Mouse (Mus musculus): ENCODE measurements around the gene Celf2. TPM values are rescaled to one million over a fixed set of nuclear protein-coding genes. Genes with fewer than 3 reads are reported as not detected.

The Celf2 gene
- polyA plus RNA-seq, 1 experiment from 2014 or later = 59.8 TPM

GRCm38 (mm10) chr2:7438721-7439282 is 70.6 kb downstream of the Celf2 start:
- H3K27me3 ChIP-seq (ENCODE audit: control insufficient read depth, insufficient read depth, low read length) = no peaks in the 10 kb centered on the region
- H3K4me2 ChIP-seq (replicated peaks; ENCODE audit: low read depth, low read length) = no peak overlapping the region
- no peak overlapping the region for H3K4me3 ChIP-seq (ENCODE audit: low read depth, low read length)
- no peak for ATAC-seq (ENCODE audit: insufficient number of reproducible peaks, insufficient read depth, low FRiP score, low read depth)
- no peak overlapping the region for H3K9ac ChIP-seq (replicated peaks; ENCODE audit: low read depth, low read length)
- no peak overlapping the region for H3K27ac ChIP-seq (ENCODE audit: low read length)
- H3K36me3 ChIP-seq (ENCODE audit: control insufficient read depth, insufficient read depth, low read length) = no peaks in the 10 kb centered on the region
- H3K4me1 ChIP-seq (ENCODE audit: control insufficient read depth, insufficient read depth, low read length) = no peaks in the 10 kb centered on the region
- 78% methylated on average over 8 of the region's 8 CpGs for WGBS
- H3K9me3 ChIP-seq (ENCODE audit: control insufficient read depth, low read depth, low read length) = no peaks in the 10 kb centered on the region

- no peak overlapping the region for H3K9ac ChIP-seq (replicated peaks; ENCODE audit: low read depth, low read length)
- no peak overlapping the region for H3K27ac ChIP-seq (ENCODE audit: low read length)
- H3K36me3 ChIP-seq (ENCODE audit: control insufficient read depth, insufficient read depth, low read length) = no peaks in the 10 kb centered on the region
- 68% methylated on average over 1 of the region's 1 CpGs for WGBS
- no peaks in the 10 kb centered on the region for H3K4me1 ChIP-seq (ENCODE audit: control insufficient read depth, insufficient read depth, low read length)
- ATAC-seq (ENCODE audit: insufficient number of reproducible peaks, insufficient read depth, low FRiP score, low read depth) = no peak
- no peak overlapping the region for H3K4me3 ChIP-seq (ENCODE audit: low read depth, low read length)
- no peaks in the 10 kb centered on the region for H3K9me3 ChIP-seq (ENCODE audit: control insufficient read depth, low read depth, low read length)
- H3K4me2 ChIP-seq (replicated peaks; ENCODE audit: low read depth, low read length) = no peak overlapping the region
- H3K27me3 ChIP-seq (ENCODE audit: control insufficient read depth, insufficient read depth, low read length) = no peaks in the 10 kb centered on the region
Observed at GRCm38 (mm10) chr2:7426481-7426880, 82.9 kb downstream of the Celf2 start.

DNA sequence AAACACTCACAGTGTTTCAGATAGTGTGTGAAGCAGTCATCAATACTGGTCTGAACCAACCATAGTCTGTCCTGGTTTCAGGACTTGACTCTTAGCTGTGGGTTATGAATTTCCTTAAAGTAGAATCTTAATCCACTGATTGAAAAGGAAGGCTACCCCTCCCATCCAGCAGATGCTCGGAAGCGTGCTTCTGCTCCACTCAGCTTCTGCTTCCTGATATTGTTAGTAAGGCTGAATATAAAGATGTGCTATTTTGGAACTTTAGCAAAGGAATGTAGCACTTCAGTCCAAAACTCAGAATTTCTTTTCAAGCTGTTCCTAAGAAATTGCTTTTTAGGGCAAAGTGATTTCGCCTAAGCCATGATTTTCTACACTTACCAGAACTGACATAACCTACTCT is 108.8 kb downstream of the Celf2 start:
- Histone ChIP-seq H3K9ac (replicated peaks; ENCODE audit: low read depth, low read length) (no peak overlapping the region), H3K4me2 (replicated peaks; ENCODE audit: low read depth, low read length) (no peak overlapping the region), H3K27ac (ENCODE audit: low read length) (no peak overlapping the region), H3K4me1 (ENCODE audit: control insufficient read depth, insufficient read depth, low read length) (no peaks in the 10 kb centered on the region), H3K36me3 (ENCODE audit: control insufficient read depth, insufficient read depth, low read length) (no peaks in the 10 kb centered on the region), H3K4me3 (ENCODE audit: low read depth, low read length) (no peak overlapping the region), H3K9me3 (ENCODE audit: control insufficient read depth, low read depth, low read length) (no peaks in the 10 kb centered on the region), H3K27me3 (ENCODE audit: control insufficient read depth, insufficient read depth, low read length) (no peaks in the 10 kb centered on the region)
- 73% methylated on average over 3 of the region's 3 CpGs for WGBS
- ATAC-seq (ENCODE audit: insufficient number of reproducible peaks, insufficient read depth, low FRiP score, low read depth) = no peak

DNA sequence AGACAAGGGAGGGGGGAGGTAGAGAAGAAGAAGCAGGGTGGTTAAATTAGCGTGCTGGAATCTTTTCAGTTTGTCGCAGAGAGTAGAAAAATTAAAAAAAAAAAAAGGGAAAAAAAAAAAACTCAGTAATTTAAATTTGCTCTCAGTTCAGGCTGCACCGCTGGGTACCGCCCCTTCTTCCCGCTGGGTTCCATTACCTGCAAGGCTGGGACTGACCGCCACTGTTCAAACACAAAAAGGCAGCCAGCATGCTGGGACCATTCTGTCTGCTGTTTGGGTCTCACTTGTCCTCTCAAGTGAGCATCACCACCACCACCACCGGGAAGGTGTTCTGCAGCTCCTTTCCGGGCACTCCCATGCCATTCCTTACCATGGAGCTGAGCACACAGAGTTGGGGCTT is 113.4 kb downstream of the Celf2 start:
- Histone ChIP-seq H3K27ac (ENCODE audit: low read length) (no peak overlapping the region), H3K27me3 (ENCODE audit: control insufficient read depth, insufficient read depth, low read length) (no peaks in the 10 kb centered on the region), H3K9me3 (ENCODE audit: control insufficient read depth, low read depth, low read length) (no peaks in the 10 kb centered on the region), H3K4me2 (replicated peaks; ENCODE audit: low read depth, low read length) (no peak overlapping the region), H3K9ac (replicated peaks; ENCODE audit: low read depth, low read length) (no peak overlapping the region), H3K4me1 (ENCODE audit: control insufficient read depth, insufficient read depth, low read length) (no peaks in the 10 kb centered on the region), H3K36me3 (ENCODE audit: control insufficient read depth, insufficient read depth, low read length) (no peaks in the 10 kb centered on the region), H3K4me3 (ENCODE audit: low read depth, low read length) (no peak overlapping the region)
- whole genome bisulfite sequencing = 44% methylated on average over 8 of the region's 8 CpGs
- ATAC-seq (ENCODE audit: insufficient number of reproducible peaks, insufficient read depth, low FRiP score, low read depth) = no peak

GRCm38 (mm10) chr2:7395473-7395872 is 113.9 kb downstream of the Celf2 start:
- Histone ChIP-seq H3K9ac (replicated peaks; ENCODE audit: low read depth, low read length) (no peak overlapping the region), H3K36me3 (ENCODE audit: control insufficient read depth, insufficient read depth, low read length) (no peaks in the 10 kb centered on the region), H3K4me3 (ENCODE audit: low read depth, low read length) (no peak overlapping the region), H3K27ac (ENCODE audit: low read length) (no peak overlapping the region), H3K4me1 (ENCODE audit: control insufficient read depth, insufficient read depth, low read length) (no peaks in the 10 kb centered on the region), H3K9me3 (ENCODE audit: control insufficient read depth, low read depth, low read length) (no peaks in the 10 kb centered on the region), H3K27me3 (ENCODE audit: control insufficient read depth, insufficient read depth, low read length) (no peaks in the 10 kb centered on the region), H3K4me2 (replicated peaks; ENCODE audit: low read depth, low read length) (no peak overlapping the region)
- WGBS = 66% methylated on average over 7 of the region's 7 CpGs
- ATAC-seq (ENCODE audit: insufficient number of reproducible peaks, insufficient read depth, low FRiP score, low read depth) = no peak

GRCm38 (mm10) chr2:7392500-7392899 is 116.9 kb downstream of the Celf2 start:
- Histone ChIP-seq H3K4me2 (replicated peaks; ENCODE audit: low read depth, low read length) (no peak overlapping the region), H3K4me3 (ENCODE audit: low read depth, low read length) (no peak overlapping the region), H3K9ac (replicated peaks; ENCODE audit: low read depth, low read length) (no peak overlapping the region), H3K9me3 (ENCODE audit: control insufficient read depth, low read depth, low read length) (no peaks in the 10 kb centered on the region), H3K27me3 (ENCODE audit: control insufficient read depth, insufficient read depth, low read length) (no peaks in the 10 kb centered on the region), H3K36me3 (ENCODE audit: control insufficient read depth, insufficient read depth, low read length) (no peaks in the 10 kb centered on the region), H3K4me1 (ENCODE audit: control insufficient read depth, insufficient read depth, low read length) (no peaks in the 10 kb centered on the region), H3K27ac (ENCODE audit: low read length) (no peak overlapping the region)
- no peak for ATAC-seq (ENCODE audit: insufficient number of reproducible peaks, insufficient read depth, low FRiP score, low read depth)
- WGBS = 88% methylated on average over 2 of the region's 2 CpGs

GRCm38 (mm10) chr2:7389264-7389663 is 120.1 kb downstream of the Celf2 start:
- Histone ChIP-seq H3K4me2 (replicated peaks; ENCODE audit: low read depth, low read length) (no peak overlapping the region), H3K4me1 (ENCODE audit: control insufficient read depth, insufficient read depth, low read length) (no peaks in the 10 kb centered on the region), H3K27me3 (ENCODE audit: control insufficient read depth, insufficient read depth, low read length) (no peaks in the 10 kb centered on the region), H3K36me3 (ENCODE audit: control insufficient read depth, insufficient read depth, low read length) (no peaks in the 10 kb centered on the region), H3K27ac (ENCODE audit: low read length) (no peak overlapping the region), H3K9me3 (ENCODE audit: control insufficient read depth, low read depth, low read length) (no peaks in the 10 kb centered on the region), H3K4me3 (ENCODE audit: low read depth, low read length) (no peak overlapping the region), H3K9ac (replicated peaks; ENCODE audit: low read depth, low read length) (no peak overlapping the region)
- ATAC-seq (ENCODE audit: insufficient number of reproducible peaks, insufficient read depth, low FRiP score, low read depth) = no peak
- WGBS = 75% methylated on average over 5 of the region's 5 CpGs

GRCm38 (mm10) chr2:7378736-7379135 is 130.6 kb downstream of the Celf2 start:
- Histone ChIP-seq H3K27me3 (ENCODE audit: control insufficient read depth, insufficient read depth, low read length) (no peaks in the 10 kb centered on the region), H3K4me1 (ENCODE audit: control insufficient read depth, insufficient read depth, low read length) (no peaks in the 10 kb centered on the region), H3K9ac (replicated peaks; ENCODE audit: low read depth, low read length) (no peak overlapping the region), H3K4me2 (replicated peaks; ENCODE audit: low read depth, low read length) (no peak overlapping the region), H3K36me3 (ENCODE audit: control insufficient read depth, insufficient read depth, low read length) (no peaks in the 10 kb centered on the region), H3K4me3 (ENCODE audit: low read depth, low read length) (no peak overlapping the region), H3K27ac (ENCODE audit: low read length) (no peak overlapping the region), H3K9me3 (ENCODE audit: control insufficient read depth, low read depth, low read length) (no peaks in the 10 kb centered on the region)
- ATAC-seq (ENCODE audit: insufficient number of reproducible peaks, insufficient read depth, low FRiP score, low read depth) = no peak
- 39% methylated on average over 1 of the region's 1 CpGs for WGBS

GRCm38 (mm10) chr2:7377878-7378277 is 131.5 kb downstream of the Celf2 start:
- H3K36me3 ChIP-seq (ENCODE audit: control insufficient read depth, insufficient read depth, low read length) = no peaks in the 10 kb centered on the region
- H3K4me3 ChIP-seq (ENCODE audit: low read depth, low read length) = no peak overlapping the region
- H3K27me3 ChIP-seq (ENCODE audit: control insufficient read depth, insufficient read depth, low read length) = no peaks in the 10 kb centered on the region
- H3K9ac ChIP-seq (replicated peaks; ENCODE audit: low read depth, low read length) = no peak overlapping the region
- no peaks in the 10 kb centered on the region for H3K9me3 ChIP-seq (ENCODE audit: control insufficient read depth, low read depth, low read length)
- no peak for ATAC-seq (ENCODE audit: insufficient number of reproducible peaks, insufficient read depth, low FRiP score, low read depth)
- WGBS = 83% methylated on average over 1 of the region's 1 CpGs
- no peaks in the 10 kb centered on the region for H3K4me1 ChIP-seq (ENCODE audit: control insufficient read depth, insufficient read depth, low read length)
- no peak overlapping the region for H3K27ac ChIP-seq (ENCODE audit: low read length)
- H3K4me2 ChIP-seq (replicated peaks; ENCODE audit: low read depth, low read length) = no peak overlapping the region
